Mouse (Mus musculus) brain, embryonic 14.5 days (tissue): ENCODE results near the gene Nek10. TPM values are rescaled to one million over a fixed set of nuclear protein-coding genes. Genes with fewer than 3 reads are reported as not detected.

Experiments
- DNase-seq: peaks from one replicate; pipeline ENCODE4 v3.0.0-alpha.2; 2011; ENCODE audit warnings: low read depth
- CTCF ChIP-seq: fragments of 200-500 bp; IDR thresholded peaks from 2 replicates; pipeline ENCODE4 v1.5.1; 2012; ENCODE audit warnings: inconsistent platforms, mild to moderate bottlenecking, moderate library complexity, borderline replicate concordance; ENCODE audit not compliant: insufficient read depth, insufficient read length; ENCODE audit errors: extremely low read depth
- POLR2A ChIP-seq: fragments of 200-500 bp; IDR thresholded peaks from 2 replicates; pipeline ENCODE4 v1.6.1; 2012; ENCODE audit warnings: mild to moderate bottlenecking, inconsistent platforms, borderline replicate concordance; ENCODE audit not compliant: poor library complexity, insufficient read depth, insufficient read length, severe bottlenecking; ENCODE audit errors: extremely low read depth
- polyA plus RNA-seq: library from polyadenylated mRNA; depleted of rRNA; stranded (reverse); fragments of >200 nt; gene quantifications from 2 replicates; pipeline ENCODE4 v1.2.3, GENCODE M21; 2012

The Nek10 gene
- polyA plus RNA-seq, 1 experiment = 0.14 TPM

DNA sequence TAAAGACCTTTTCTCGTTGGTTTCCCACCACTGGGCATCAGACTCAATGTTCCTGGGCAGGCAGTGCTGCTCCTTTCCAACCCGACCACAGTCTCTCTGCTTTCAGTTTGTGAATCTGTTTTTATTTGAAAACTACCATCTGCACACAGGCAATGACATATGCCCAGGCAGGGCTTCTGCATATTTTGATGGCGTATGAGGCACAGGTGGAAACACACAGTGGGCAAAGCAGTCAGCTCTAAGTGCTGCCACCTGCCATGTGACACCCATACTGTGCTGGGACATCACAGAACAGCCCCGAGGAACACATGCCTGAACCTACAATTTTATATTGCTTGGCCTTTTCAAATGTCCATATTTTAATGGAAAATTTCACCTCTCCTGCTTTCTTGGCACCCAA is 68.5 kb downstream of the Nek10 start:
- no peak for TF ChIP-seq CTCF
- DNase-seq = peak; percentile 54

- TF ChIP-seq POLR2A (no peak), CTCF (no peak)
- DNase-seq = peak; percentile 76
Measured at GRCm38 (mm10) chr14:14893932-14894652, 90.9 kb downstream of the Nek10 start.

GRCm38 (mm10) chr14:14894776-14895175 is 91.6 kb downstream of the Nek10 start:
- no peak for DNase-seq
- no peak for TF ChIP-seq POLR2A
- no peak for TF ChIP-seq CTCF

GRCm38 (mm10) chr14:14895363-14895762 is 92.1 kb downstream of the Nek10 start:
- TF ChIP-seq POLR2A (no peak), CTCF (no peak)
- no peak for DNase-seq

- DNase-seq = peak; percentile 35
- TF ChIP-seq POLR2A = no peak
- TF ChIP-seq CTCF = no peak
Measured at GRCm38 (mm10) chr14:14896399-14897136, 93.4 kb downstream of the Nek10 start.

DNA sequence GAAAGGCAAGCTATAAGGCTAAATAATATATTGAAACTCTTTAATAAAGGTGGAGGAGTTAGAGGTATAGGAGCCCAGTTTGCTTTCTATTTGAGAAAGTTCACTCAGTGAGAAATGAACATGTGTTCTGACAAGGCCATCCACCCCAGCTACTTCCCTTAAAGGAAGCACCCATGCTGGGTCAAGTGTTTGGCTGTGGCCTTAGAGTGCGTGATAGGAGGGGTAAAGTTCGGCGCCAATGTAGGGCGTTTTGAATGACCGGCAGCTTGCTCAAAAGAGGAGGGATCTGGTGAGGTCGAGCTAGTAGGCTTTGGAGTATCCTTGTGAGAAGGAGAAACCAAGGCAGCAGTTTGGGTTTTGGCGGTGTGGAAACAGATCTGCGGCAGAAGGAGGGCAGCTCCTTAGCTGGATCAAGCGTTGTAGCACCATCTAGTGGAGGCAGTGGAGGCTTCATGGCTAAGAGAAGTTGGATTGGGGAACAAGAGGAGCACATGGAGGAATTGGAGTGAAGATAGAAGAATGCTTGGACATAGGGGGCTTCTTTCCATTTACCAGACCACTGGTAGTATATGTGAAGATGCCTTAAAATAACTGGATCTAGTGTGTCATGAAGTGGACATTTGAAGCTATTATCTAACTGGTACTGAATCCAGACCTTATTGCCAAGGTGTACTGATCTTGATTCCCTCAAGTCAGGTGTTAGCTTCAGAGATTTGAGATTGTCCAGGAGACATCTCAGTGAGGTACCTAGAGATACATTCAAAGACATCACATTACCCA is 101.7 kb downstream of the Nek10 start:
- DNase-seq = peak; percentile 87
- TF ChIP-seq CTCF = peak; percentile 78; the same call in 1 of the 2 replicates
- no peak for TF ChIP-seq POLR2A

- no peak for DNase-seq
- TF ChIP-seq POLR2A = no peak
- TF ChIP-seq CTCF = no peak
Measured at GRCm38 (mm10) chr14:14905530-14905852, 102.3 kb downstream of the Nek10 start.

- no peak for DNase-seq
- TF ChIP-seq CTCF = no peak
- no peak for TF ChIP-seq POLR2A
Measured at GRCm38 (mm10) chr14:14925615-14926014, 122.4 kb downstream of the Nek10 start.

DNA sequence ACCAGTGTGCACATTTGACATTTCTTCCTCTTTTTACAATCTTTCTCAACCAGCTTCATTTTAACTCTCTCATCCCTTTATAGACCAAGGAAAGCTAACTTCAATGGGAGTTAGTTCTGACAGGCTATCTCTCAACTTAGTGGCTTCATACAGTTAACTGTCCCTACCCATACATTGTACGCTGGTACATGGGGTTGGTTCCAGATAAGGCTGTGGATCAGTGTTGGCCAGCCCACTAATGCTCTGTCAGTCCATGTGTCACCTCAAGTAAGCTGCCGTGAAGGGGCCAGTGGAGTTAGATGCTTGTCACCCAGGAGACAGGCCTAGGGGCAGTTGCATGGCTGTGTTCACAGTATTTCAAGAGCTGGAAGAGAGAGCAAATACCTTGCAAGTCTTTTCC is 124.3 kb downstream of the Nek10 start:
- TF ChIP-seq CTCF (no peak), POLR2A (no peak)
- DNase-seq = no peak

DNA sequence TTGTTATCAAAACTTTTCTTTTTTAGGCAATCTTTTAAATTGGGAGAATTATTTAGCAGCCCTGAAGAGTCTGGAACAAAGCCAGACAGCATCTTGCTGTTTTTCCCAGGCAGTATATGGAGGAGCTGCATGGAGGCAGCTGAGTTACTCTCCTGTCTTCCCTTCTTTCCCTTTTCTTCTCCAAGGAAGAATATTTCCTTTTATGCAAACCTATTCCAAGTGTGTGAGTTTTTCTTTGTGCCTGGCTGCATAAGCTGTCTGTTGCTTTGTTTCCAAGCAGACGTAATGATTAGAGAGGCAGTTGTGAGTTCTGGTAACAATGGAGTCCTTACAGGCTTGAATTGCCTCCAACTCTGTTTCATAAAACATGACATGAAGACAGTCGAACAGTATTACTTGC is 131.8 kb downstream of the Nek10 start:
- TF ChIP-seq POLR2A = no peak
- TF ChIP-seq CTCF = no peak
- DNase-seq = peak; percentile 54

DNA sequence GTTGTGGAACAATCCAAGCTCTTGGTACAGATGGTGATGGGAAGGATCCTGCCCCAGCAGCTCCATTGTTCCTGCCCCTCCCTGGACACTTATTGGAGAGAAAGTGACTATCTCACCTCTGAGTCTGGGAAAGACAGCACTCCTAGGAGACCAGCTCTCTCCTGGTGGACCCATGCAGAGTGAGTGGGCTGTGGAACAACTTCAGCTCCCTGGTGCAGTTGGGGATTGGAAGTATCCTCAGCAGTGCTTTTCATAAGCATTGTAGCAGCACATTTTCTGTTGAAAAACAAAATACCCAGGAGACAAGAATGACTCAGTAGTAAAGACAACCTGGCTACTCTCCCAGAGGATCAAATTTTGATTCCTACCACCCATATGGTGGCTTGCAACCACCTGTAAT is 142.7 kb downstream of the Nek10 start:
- no peak for DNase-seq
- TF ChIP-seq CTCF = no peak
